Mouse (Mus musculus): ENCODE measurements at regions not wholly inside any gene's neighbourhood (a gene's known extent, or its start where the extent isn't known, plus 50 kb on each side); places are given as distances from the start of the nearest gene placed in this dataset.

DNA sequence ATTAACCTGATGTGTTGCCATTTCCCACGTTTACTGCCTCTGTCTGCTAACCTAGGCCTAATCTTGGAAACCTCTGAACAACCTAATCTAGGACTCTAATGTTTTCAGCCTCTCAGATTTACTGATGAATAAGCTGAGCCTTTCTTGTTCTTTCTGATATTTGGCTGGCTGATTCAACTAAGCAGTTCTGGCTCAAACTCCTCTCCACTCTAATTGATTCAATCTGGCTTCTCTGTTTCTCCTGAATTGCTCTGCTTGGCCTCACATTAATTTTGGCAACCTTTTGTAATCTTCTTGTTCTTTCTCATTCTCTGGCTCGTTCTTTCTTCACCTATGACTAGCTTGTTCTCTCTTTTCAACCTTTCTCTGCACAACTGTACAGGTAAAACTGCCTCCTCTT lies 1561.2 kb upstream of the Zeb2 start:
- no peak overlapping the region for H3K27ac ChIP-seq (replicated peaks; ENCODE audit: low read depth, low read length)
- 41% methylated on average over 2 of the region's 2 CpGs for WGBS
- H3K36me3 ChIP-seq (ENCODE audit: control insufficient read depth, insufficient read depth, low read length): no peaks in the 10 kb centered on the region
- H3K4me2 ChIP-seq (ENCODE audit: low read depth, low read length): no peak overlapping the region
- no peak overlapping the region for H3K4me3 ChIP-seq (ENCODE audit: low read depth, low read length)
- H3K27me3 ChIP-seq (replicated peaks; ENCODE audit: control insufficient read depth, insufficient read depth, low read length): no peaks in the 10 kb centered on the region
- H3K9me3 ChIP-seq (ENCODE audit: control insufficient read depth, low read length): no peaks in the 10 kb centered on the region
- DNase-seq (ENCODE audit: low spot score) (peak; percentile 53), ATAC-seq (ENCODE audit: low read depth) (no peak)
- H3K4me1 ChIP-seq (ENCODE audit: control insufficient read depth, insufficient read depth, low read length): no peaks in the 10 kb centered on the region
- no peak overlapping the region for H3K9ac ChIP-seq (ENCODE audit: low read depth, low read length)

DNA sequence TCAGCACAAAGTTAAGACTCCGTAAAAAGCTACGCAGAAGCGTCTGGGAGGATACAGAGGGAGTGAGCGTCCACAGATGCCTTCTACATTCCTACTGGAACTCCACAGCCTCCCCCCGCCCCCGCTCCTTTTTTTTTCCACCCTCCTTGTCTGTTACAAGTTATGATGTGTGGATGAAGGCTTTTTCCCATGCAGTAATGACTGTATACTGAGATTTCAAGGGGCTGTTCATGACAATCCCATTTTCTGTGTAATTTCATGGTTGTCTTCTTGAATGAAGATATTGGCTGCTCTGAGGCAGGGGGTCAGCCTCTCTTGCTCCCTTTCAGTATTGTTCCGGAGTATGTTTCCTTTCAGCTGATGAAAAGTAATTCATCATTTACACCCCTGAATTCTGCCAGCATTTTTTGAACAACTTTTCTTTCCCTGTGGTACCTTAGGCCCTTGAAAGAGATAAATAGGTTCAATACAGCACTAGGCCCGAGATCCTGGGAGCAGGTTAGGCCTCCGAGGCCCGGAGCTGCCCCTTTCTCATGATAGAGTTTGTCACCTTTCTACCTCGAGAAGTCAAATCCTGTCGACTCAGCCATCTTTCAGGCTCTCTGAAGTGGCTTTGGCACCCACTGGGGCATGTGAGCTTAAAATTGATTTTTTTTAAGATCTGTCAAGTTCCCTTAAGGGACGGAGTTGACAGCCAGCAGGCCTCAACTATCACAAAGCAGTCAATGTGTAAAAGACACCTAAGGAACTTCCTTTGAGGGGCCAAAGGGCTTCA lies 1552.5 kb upstream of the Zeb2 start:
- ATAC-seq (ENCODE audit: low read depth) (no peak), DNase-seq (ENCODE audit: low spot score) (peak; percentile 33)
- no peaks in the 10 kb centered on the region for H3K9me3 ChIP-seq (ENCODE audit: control insufficient read depth, low read length)
- no peak overlapping the region for H3K4me2 ChIP-seq (ENCODE audit: low read depth, low read length)
- no peaks in the 10 kb centered on the region for H3K36me3 ChIP-seq (ENCODE audit: control insufficient read depth, insufficient read depth, low read length)
- no peaks in the 10 kb centered on the region for H3K27me3 ChIP-seq (replicated peaks; ENCODE audit: control insufficient read depth, insufficient read depth, low read length)
- H3K27ac ChIP-seq (replicated peaks; ENCODE audit: low read depth, low read length): no peak overlapping the region
- WGBS: 55% methylated on average over 13 of the region's 13 CpGs
- H3K9ac ChIP-seq (ENCODE audit: low read depth, low read length): no peak overlapping the region
- H3K4me1 ChIP-seq (ENCODE audit: control insufficient read depth, insufficient read depth, low read length): no peaks in the 10 kb centered on the region
- no peak overlapping the region for H3K4me3 ChIP-seq (ENCODE audit: low read depth, low read length)

DNA sequence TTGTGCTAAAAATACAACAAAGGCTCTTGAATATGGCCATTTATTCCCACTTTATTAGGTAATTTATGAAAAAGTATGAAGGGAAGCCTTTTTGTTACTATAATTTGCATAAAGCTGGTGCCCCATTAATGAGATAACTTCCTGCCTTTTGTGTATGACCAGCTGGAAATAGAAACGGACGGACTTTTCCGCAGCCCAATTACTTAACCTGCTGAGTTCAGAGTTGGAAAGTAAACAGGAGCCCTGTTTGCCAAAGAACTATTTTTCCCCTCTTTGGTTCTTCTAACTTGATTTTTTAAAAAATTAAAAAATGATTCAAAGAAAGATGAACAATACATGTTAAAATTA lies 1549.8 kb upstream of the Zeb2 start:
- no peaks in the 10 kb centered on the region for H3K36me3 ChIP-seq (ENCODE audit: control insufficient read depth, insufficient read depth, low read length)
- DNase-seq (ENCODE audit: low spot score): peak; percentile 30
- ATAC-seq (ENCODE audit: low read depth): no peak
- H3K4me2 ChIP-seq (ENCODE audit: low read depth, low read length): no peak overlapping the region
- no peak overlapping the region for H3K4me3 ChIP-seq (ENCODE audit: low read depth, low read length)
- no peaks in the 10 kb centered on the region for H3K27me3 ChIP-seq (replicated peaks; ENCODE audit: control insufficient read depth, insufficient read depth, low read length)
- WGBS: 53% methylated on average over 3 of the region's 3 CpGs
- no peaks in the 10 kb centered on the region for H3K9me3 ChIP-seq (ENCODE audit: control insufficient read depth, low read length)
- no peak overlapping the region for H3K9ac ChIP-seq (ENCODE audit: low read depth, low read length)
- no peak overlapping the region for H3K27ac ChIP-seq (replicated peaks; ENCODE audit: low read depth, low read length)
- H3K4me1 ChIP-seq (ENCODE audit: control insufficient read depth, insufficient read depth, low read length): no peaks in the 10 kb centered on the region

DNA sequence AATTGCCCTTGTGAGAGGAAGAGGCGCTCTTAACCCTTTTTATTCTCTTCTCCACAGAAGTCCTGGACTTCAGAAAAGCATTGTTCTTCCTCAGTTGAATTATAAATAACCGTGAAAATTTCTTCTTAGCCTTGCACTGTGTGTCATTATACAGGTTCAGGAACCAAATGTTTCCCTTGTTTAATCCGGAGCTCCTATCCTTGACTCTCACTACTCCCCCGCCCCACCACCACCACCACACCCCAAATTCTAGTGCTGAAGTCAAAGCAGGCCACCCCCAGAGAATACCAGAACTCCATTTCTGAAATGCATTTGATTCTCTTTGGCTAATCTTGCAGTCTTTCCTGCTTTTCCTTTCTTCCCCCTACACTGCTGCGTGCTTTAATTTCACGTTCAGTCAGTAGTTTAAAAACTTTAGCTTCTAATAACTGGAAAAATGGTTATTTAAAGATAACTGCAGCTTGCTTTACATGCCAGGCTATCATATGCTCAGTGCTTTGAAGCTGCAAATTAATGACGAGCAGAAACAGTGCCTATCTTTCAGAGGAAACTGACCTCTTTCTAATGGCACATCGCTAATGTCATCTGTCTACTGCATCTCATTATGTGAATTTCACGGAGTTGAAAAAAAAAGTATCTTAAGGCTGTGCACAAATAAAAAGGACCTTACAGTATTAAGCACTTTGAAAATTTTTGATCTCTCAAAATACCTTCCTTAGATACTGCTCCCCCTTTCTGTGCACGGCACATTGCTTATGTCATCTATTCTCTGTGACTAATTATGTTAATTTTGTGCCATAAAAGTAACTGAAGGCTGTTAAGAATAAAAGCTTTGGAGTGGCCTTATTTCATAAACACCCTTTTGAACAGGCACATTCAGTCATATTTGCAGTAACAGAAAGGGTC lies 1549.1 kb upstream of the Zeb2 start:
- H3K36me3 ChIP-seq (ENCODE audit: control insufficient read depth, insufficient read depth, low read length): no peaks in the 10 kb centered on the region
- H3K27ac ChIP-seq (replicated peaks; ENCODE audit: low read depth, low read length): no peak overlapping the region
- no peak overlapping the region for H3K4me3 ChIP-seq (ENCODE audit: low read depth, low read length)
- 36% methylated on average over 10 of the region's 10 CpGs for WGBS
- H3K9me3 ChIP-seq (ENCODE audit: control insufficient read depth, low read length): no peaks in the 10 kb centered on the region
- no peak overlapping the region for H3K4me2 ChIP-seq (ENCODE audit: low read depth, low read length)
- H3K9ac ChIP-seq (ENCODE audit: low read depth, low read length): no peak overlapping the region
- H3K27me3 ChIP-seq (replicated peaks; ENCODE audit: control insufficient read depth, insufficient read depth, low read length): no peaks in the 10 kb centered on the region
- H3K4me1 ChIP-seq (ENCODE audit: control insufficient read depth, insufficient read depth, low read length): no peaks in the 10 kb centered on the region
- DNase-seq (ENCODE audit: low spot score) (no peak), ATAC-seq (ENCODE audit: low read depth) (no peak)

DNA sequence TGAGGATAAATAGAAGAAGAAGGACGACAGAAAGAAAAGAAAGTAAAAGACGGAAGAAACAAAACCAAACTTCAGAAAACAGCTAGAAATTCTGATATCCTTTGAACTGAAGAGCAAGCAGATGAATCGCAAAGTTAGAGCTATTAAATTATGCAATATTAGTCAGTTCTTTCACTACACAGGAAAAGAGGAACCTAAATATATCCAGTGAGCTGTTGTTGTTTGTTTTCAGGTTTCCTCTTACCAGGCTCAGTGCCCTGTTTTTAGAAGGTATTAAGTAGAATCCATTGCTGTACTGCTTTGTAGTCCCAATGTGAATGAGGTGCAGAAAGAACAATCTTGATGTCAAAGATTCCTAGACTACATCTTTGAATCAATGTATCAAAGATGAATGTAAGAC lies 1544.7 kb upstream of the Zeb2 start:
- Histone ChIP-seq H3K4me2 (ENCODE audit: low read depth, low read length) (no peak overlapping the region), H3K9ac (ENCODE audit: low read depth, low read length) (no peak overlapping the region), H3K27ac (replicated peaks; ENCODE audit: low read depth, low read length) (no peak overlapping the region), H3K36me3 (ENCODE audit: control insufficient read depth, insufficient read depth, low read length) (no peaks in the 10 kb centered on the region), H3K27me3 (replicated peaks; ENCODE audit: control insufficient read depth, insufficient read depth, low read length) (no peaks in the 10 kb centered on the region), H3K4me1 (ENCODE audit: control insufficient read depth, insufficient read depth, low read length) (no peaks in the 10 kb centered on the region), H3K4me3 (ENCODE audit: low read depth, low read length) (no peak overlapping the region), H3K9me3 (ENCODE audit: control insufficient read depth, low read length) (no peaks in the 10 kb centered on the region)
- ATAC-seq (ENCODE audit: low read depth): no peak
- no peak for DNase-seq (ENCODE audit: low spot score)
- 80% methylated on average over 3 of the region's 3 CpGs for WGBS

DNA sequence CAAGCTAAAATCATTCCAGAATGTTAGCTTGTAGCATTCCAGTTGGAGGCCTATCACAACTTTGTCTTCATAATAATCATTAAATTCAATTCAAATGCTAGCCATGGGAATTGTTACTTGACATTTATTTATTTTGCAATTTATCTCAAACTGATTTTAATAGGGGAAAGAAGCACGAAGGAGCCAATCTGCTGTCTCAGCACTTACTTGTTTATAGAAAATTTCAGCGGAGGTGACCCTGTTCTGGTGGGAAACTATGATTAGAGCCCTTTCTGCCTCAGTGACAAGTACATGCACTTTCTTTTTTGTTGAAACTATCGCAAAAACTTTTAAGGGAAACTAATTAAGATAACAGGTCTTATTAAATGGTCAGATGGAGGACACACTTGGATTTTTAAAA lies 1543.4 kb upstream of the Zeb2 start:
- 64% methylated on average over 3 of the region's 3 CpGs for WGBS
- no peaks in the 10 kb centered on the region for H3K36me3 ChIP-seq (ENCODE audit: control insufficient read depth, insufficient read depth, low read length)

DNA sequence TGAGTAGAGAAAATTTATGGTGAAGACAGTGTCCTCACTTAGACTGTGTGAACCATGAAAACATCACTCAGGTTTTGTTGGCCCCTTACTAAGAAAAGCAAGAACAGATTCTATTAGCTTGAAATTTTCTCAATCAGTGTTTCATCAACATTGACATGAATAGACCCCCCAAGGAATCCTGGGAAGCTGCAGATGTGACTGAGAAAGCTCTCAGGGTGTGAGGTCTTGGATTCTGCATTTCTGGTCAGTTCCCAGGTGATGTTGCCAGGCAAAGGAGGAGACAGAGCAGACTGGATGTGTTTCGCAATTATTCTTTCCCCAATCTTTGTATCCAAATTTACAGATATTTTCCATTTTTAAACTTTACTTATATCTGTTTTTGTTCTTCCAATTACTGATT lies 1538.1 kb upstream of the Zeb2 start:
- DNase-seq (ENCODE audit: low spot score): no peak
- no peaks in the 10 kb centered on the region for H3K9me3 ChIP-seq (ENCODE audit: control insufficient read depth, low read length)
- no peak overlapping the region for H3K27ac ChIP-seq (replicated peaks; ENCODE audit: low read depth, low read length)
- H3K4me1 ChIP-seq (ENCODE audit: control insufficient read depth, insufficient read depth, low read length): no peaks in the 10 kb centered on the region
- H3K27me3 ChIP-seq (replicated peaks; ENCODE audit: control insufficient read depth, insufficient read depth, low read length): no peaks in the 10 kb centered on the region
- H3K36me3 ChIP-seq (ENCODE audit: control insufficient read depth, insufficient read depth, low read length): no peaks in the 10 kb centered on the region
- H3K4me3 ChIP-seq (ENCODE audit: low read depth, low read length): no peak overlapping the region
- ATAC-seq (ENCODE audit: low read depth): no peak
- no peak overlapping the region for H3K9ac ChIP-seq (ENCODE audit: low read depth, low read length)
- no peak overlapping the region for H3K4me2 ChIP-seq (ENCODE audit: low read depth, low read length)
- 86% methylated on average over 1 of the region's 1 CpGs for WGBS

More for the DNA sequence above, 1543.4 kb upstream of the Zeb2 start:
- ATAC-seq (ENCODE audit: low read depth) (no peak), DNase-seq (ENCODE audit: low spot score) (no peak)
- Histone ChIP-seq H3K9me3 (ENCODE audit: control insufficient read depth, low read length) (no peaks in the 10 kb centered on the region), H3K4me1 (ENCODE audit: control insufficient read depth, insufficient read depth, low read length) (no peaks in the 10 kb centered on the region), H3K4me3 (ENCODE audit: low read depth, low read length) (no peak overlapping the region), H3K4me2 (ENCODE audit: low read depth, low read length) (no peak overlapping the region), H3K27me3 (replicated peaks; ENCODE audit: control insufficient read depth, insufficient read depth, low read length) (no peaks in the 10 kb centered on the region), H3K9ac (ENCODE audit: low read depth, low read length) (no peak overlapping the region), H3K27ac (replicated peaks; ENCODE audit: low read depth, low read length) (no peak overlapping the region)

DNA sequence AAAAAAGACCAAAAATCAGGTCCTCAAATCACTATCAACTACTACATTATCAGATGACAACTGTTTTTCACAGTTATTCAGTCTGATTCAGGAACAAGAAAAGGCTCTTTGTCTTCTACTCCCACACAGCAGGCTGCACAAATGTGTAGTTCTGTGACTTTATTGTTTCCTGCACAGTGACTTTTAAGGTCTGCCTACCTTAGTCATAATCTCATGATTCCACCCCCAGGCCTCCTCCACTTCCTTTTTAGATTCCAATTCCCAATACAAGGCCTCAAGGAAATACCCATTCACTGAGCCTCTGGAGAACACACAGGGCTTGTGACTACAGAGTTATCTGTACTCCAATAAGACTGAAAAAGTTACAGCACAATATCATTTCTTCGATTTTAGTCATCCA lies 1535.4 kb upstream of the Zeb2 start:
- DNase-seq (ENCODE audit: low spot score) (no peak), ATAC-seq (ENCODE audit: low read depth) (no peak)
- H3K9ac ChIP-seq (ENCODE audit: low read depth, low read length): no peak overlapping the region
- no peak overlapping the region for H3K4me3 ChIP-seq (ENCODE audit: low read depth, low read length)
- H3K4me2 ChIP-seq (ENCODE audit: low read depth, low read length): no peak overlapping the region
- no peaks in the 10 kb centered on the region for H3K36me3 ChIP-seq (ENCODE audit: control insufficient read depth, insufficient read depth, low read length)
- WGBS: 78% methylated on average over 1 of the region's 1 CpGs
- no peak overlapping the region for H3K27ac ChIP-seq (replicated peaks; ENCODE audit: low read depth, low read length)
- no peaks in the 10 kb centered on the region for H3K27me3 ChIP-seq (replicated peaks; ENCODE audit: control insufficient read depth, insufficient read depth, low read length)
- 0 out of 2 replicates have a peak, but pooled peaks cover 5% of the 10 kb centered on the region for H3K9me3 ChIP-seq (ENCODE audit: control insufficient read depth, low read length)
- no peaks in the 10 kb centered on the region for H3K4me1 ChIP-seq (ENCODE audit: control insufficient read depth, insufficient read depth, low read length)
